Comparison of ENCODE assay signal across 8 mouse cellular contexts in the genomic region with DNA sequence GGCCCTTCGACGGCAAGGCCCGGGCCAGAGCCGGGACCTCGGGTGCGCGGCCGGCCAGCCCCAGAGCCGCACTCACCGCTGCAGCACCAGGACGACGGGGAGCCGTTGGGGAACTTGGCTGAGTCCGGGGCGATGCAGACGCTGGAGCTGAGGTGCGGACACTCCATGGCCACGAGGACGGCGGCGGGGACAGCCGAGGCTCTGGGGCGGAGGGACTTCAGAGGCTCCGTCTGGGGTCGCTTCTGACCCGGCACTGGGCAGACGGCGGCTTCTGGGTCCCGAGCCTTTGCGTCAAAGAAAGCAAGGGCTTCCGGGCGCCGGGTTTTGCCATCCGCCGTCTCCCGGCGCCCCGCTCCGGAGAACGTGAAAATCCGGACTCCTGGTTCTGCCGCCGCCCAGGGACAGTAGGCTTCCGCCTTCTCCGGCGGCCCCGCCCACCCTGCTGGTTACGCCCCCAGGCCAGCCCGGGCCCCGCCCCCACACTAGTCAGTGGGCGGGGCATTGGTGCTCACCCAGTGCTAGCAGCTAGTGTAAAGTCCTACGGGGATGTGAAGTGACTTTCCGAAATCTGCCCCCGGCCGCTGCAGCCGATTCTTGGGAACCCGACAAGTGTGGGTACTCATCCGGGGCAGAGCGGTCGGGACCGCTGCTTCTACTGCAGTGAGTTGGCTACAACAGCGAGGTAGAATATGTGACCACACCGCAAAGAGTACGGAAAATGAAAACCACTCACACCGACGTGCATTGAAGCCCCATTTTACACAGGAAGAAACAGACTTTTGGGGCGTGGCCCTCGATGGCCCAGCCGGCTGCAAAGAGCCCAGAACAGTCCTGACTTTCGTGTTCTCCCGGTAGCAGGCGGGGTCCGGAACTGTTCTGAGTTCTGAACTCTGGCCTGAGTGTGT. TPM values are rescaled to one million over a fixed set of nuclear protein-coding genes. Genes with fewer than 3 reads are reported as not detected.
DNase-seq lines count a peak whose midpoint lies in the region; ATAC-seq lines count a peak whose summit lies in the region.

A gene (minus strand): TSS at position 435 of the 905 bp plus-strand sequence.

- DNase-seq in NIH3T3 (ENCODE audit: low read depth): peak; percentile 97
- DNase-seq in cerebellum, postnatal 10 days: peak; percentile 98 to 99
- DNase-seq in frontal cortex, postnatal 14 days (ENCODE audit: low spot score in 2 of 2): peak; percentile 88 to 89
- DNase-seq in layer of hippocampus, postnatal 25 days (ENCODE audit: extremely low spot score in 1 of 2, low spot score in 1 of 2): peak; percentile 90 to 96
- DNase-seq in lung, postnatal 25 days (ENCODE audit: low spot score): peak; percentile 95
- DNase-seq in retina, embryonic 14.5 days (ENCODE audit: low spot score): peak; percentile 98
- peak; percentile 98 for DNase-seq in thymus, postnatal 4 days

- peak within 1 kb of the TSS; percentile 96 for H3K9ac ChIP-seq in hindbrain, embryonic 13.5 days

- under 1% methylated on average over 71 of the region's 73 CpGs for WGBS in hindbrain, embryonic 13.5 days

- H3K4me2 ChIP-seq in hindbrain, embryonic 13.5 days: peak within 1 kb of the TSS; percentile 74

- H3K9me3 ChIP-seq in hindbrain, embryonic 13.5 days: no peaks in the 10 kb centered on the region

- H3K36me3 ChIP-seq in hindbrain, embryonic 13.5 days: no peaks in the 10 kb centered on the region

- peak; percentile 90 for ATAC-seq in hindbrain, embryonic 13.5 days (ENCODE audit: low FRiP score)

- H3K4me3 ChIP-seq in hindbrain, embryonic 13.5 days: peak within 1 kb of the TSS; percentile 94

- peak within 1 kb of the TSS; percentile 91 for H3K27ac ChIP-seq in hindbrain, embryonic 13.5 days

- peaks cover 10% of the 10 kb centered on the region; the same call in 1 of the 2 replicates for H3K27me3 ChIP-seq in hindbrain, embryonic 13.5 days

- peaks cover 46% of the 10 kb centered on the region for H3K4me1 ChIP-seq in hindbrain, embryonic 13.5 days (replicated peaks)

RNA-seq across cellular contexts. Expression of the gene that starts here (rescaled TPM):
- polyA plus RNA-seq in hindbrain, embryonic 13.5 days (2015; fragmentation: Nextera tagmentation; extraction: Ambion mirVana): 89.8 and 94.3 TPM in 2 replicates
- 10 to 100 TPM; 37.6 to 38.6 TPM for total RNA-seq in layer of hippocampus, postnatal 25 days (2021)

Comparison
In these comparisons a context has a peak if more than half of its experiments do, and no peak if none do; other contexts are left out.
1. Peak in every context shown above with its lines: DNase-seq, ATAC-seq, H3K4me3 ChIP-seq and H3K27ac ChIP-seq.